Mouse (Mus musculus) embryonic fibroblast, embryonic 13.5 days (primary cell): ENCODE data around the gene Pdia2.

Source experiments
- CTCF ChIP-seq: IDR thresholded peaks from 2 replicates; pipeline ENCODE4 v1.5.1; 2011; ENCODE audit warnings: mild to moderate bottlenecking, control low read depth, low read length, moderate library complexity, borderline replicate concordance; ENCODE audit not compliant: insufficient read depth
- POLR2A ChIP-seq: IDR thresholded peaks from 2 replicates; pipeline ENCODE4 v1.6.1; 2011; ENCODE audit warnings: low read depth, mild to moderate bottlenecking, control low read depth, low read length, moderate library complexity

- TF ChIP-seq POLR2A (no peak), CTCF (no peak)
Observed at GRCm38 (mm10) chr17:26206392-26206791, 7.5 kb upstream of the Pdia2 start.
